Mouse (Mus musculus) adipocyte (in vitro differentiated cells): Measurements from ENCODE around the gene Syne2.

Experiments used
- DNase-seq: peaks from one replicate; pipeline ENCODE4 v3.0.0-alpha.2; 2016; ENCODE audit warnings: low spot score

Syne2 gene

GRCm38 (mm10) chr12:76046561-76046960 is 228.6 kb downstream of the Syne2 start:
- no peak for DNase-seq

DNA sequence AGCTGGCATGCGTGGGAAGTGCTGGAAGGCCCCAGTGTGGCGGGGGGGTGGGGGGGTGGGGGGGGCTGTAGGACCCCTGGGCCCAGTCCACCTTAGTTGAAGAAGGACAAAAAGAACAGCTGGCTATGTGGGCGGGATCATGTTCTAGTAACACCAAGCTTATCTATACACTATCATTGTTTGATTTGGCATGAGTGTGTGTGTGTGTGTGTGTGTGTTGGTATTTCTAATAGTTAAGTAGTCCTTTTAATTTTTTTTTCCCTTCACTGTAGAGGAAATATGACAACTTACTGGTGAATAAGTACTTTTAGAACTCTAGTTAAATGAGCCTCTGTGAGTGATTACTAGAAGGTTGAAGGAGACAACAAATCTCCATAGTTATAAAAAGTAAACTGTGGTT is 230.0 kb downstream of the Syne2 start:
- DNase-seq, result no peak

DNA sequence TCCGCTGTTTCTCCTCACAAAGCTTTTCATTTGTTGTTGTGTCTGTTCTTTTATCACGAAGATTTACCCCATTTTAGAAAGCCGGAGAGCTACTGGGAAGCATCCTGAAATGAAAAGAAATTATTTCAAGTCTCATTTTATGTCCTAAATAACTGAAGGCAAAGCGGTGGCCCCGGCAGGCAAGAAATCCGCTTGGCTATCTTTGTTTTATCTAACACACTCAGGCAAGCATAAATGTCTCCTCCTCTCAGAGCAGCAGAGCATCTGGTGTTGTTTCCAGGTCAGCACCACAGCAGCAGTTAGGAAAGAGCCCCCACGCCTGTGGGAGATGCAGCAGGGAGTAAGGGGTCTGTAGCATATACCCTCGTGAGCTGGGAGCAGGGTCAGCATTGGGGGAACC is 230.7 kb downstream of the Syne2 start:
- no peak for DNase-seq

DNA sequence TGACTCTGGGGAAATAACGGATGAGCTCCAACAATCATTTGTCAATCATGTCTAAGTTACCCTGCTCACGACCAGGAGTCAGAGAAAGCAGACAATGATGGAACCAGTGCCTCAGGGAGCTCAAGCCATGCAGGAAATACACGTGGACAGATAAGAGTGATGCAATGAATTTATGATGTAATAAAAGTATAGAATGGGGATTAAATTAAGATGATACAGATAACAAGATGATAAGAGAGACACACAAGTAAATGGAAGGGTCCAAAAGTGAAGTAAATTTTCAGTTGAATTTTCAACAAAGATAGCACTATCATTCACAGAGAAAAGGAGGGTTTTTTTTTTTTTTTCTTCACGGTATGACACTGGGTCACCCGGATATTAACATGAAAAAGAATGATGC is 231.4 kb downstream of the Syne2 start:
- no peak for DNase-seq

GRCm38 (mm10) chr12:76051879-76052278 is 233.9 kb downstream of the Syne2 start:
- no peak for DNase-seq

- no peak for DNase-seq
Measured at GRCm38 (mm10) chr12:76054653-76055052, 236.7 kb downstream of the Syne2 start.

DNA sequence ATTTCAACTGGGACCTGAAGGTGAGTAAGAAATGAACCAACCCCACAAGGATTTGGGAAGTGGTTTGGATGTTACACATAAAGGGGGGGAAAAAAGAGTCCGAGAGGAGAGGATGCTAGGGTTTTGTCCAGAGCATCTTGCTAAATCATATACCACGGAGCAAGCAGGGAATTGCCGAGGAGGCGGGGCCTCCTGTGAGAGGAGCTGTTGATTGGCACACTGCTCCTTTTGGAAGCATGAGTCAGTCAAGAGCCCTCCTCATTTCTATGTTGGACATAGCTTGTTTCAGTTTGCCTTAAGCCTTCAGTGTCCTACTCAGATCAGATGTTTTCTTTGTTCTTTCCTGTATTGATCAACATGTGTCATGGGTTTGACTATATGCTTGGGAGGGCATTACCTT is 245.1 kb downstream of the Syne2 start:
- DNase-seq, result no peak

DNA sequence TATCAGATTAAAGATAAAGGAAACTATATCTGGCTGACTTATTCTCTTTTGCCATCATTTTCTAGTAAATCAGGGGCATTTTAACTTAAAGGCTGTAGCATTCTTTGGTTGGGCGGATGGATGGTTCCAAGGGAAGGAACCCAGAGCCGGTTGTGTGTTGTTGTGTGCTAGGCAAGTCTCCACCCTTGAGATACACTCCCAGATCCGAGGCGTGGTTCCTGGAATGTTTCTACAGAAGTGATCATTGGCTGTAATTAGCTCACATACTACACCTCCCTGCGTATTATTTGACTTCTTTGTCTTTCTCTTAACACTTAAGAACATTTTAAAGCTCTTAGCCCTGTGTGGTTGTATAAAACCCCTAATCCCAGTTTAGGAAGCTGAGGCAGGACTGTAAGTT is 252.5 kb downstream of the Syne2 start:
- no peak for DNase-seq

DNA sequence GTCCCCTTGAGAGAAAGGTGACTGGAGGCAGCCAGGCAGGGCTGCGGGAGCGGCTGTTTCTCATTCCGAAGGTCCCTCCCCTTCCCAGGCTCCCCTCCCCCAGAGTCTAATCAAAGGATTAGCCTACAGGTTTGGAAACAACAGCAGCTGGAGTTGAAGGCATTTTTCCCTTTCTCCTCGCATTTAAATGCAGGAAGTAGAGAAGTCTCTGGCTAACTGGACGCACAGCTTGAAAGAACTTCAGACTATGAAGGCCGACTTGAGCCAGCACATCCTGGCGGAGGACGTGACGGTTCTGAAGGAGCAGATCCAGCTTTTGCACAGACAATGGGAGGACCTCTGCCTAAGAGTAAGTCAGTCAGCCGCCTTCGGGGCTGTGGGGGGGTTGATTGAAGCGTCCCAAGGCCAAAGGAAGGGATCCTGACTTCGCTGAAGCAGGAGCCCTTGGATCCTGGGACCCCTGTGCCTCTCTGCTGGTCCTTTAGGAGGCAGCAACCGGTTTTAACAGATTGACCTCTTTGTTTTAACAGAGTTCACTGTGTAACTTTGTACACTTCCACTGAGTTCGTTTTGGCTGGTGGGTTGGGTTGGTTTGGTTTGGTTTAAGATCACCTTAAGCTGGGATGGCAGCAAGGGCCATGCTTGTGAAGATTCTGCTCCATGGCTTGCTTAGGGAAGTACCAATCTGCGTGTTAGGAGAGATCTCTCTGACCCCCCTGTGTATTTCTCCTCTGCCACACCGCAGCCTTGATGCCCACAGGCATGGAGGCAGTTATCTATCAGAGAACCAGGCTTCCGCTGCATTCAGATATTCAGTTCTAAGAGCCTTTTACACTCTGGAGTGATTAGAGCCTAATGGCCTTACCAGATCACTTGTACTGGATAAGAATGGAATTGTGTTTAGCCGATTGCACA is 254.3 kb downstream of the Syne2 start:
- DNase-seq, result no peak

GRCm38 (mm10) chr12:76073066-76073826 is 255.3 kb downstream of the Syne2 start:
- no peak for DNase-seq

GRCm38 (mm10) chr12:76073981-76074380 is 256.0 kb downstream of the Syne2 start:
- no peak for DNase-seq

DNA sequence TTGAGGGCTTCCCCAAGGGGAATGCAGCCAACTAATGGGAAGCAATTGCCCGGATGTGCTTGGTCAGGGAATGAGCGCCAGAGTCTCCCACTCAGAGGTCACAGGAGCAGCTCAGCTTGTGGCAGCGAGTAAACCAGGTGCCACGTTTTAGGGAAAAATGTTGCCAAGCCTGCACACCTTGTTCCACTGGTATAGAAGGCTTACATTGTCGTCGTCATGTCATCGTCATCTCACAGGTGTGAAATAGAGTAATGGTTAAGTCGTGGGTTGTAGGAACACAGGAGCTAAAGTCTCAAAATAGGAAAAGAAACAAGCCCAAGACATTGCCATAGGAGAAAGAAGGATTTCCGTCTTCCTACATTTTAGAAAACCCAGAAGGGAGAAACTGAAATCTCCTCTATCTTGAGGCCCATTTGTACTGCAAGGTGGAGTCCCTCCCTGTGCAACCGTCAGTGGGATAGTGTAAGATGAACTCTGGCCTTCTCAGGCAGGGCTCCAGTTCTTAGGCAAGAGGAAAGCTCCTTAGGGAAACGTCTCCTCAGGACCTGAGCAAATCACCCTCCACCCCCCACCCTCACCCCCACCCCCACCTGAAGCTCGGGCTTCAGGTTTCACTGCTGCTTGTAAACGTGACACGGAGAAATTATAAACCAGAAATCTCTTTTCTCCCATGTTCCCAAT is 263.1 kb downstream of the Syne2 start:
- DNase-seq, result peak; percentile 5

DNA sequence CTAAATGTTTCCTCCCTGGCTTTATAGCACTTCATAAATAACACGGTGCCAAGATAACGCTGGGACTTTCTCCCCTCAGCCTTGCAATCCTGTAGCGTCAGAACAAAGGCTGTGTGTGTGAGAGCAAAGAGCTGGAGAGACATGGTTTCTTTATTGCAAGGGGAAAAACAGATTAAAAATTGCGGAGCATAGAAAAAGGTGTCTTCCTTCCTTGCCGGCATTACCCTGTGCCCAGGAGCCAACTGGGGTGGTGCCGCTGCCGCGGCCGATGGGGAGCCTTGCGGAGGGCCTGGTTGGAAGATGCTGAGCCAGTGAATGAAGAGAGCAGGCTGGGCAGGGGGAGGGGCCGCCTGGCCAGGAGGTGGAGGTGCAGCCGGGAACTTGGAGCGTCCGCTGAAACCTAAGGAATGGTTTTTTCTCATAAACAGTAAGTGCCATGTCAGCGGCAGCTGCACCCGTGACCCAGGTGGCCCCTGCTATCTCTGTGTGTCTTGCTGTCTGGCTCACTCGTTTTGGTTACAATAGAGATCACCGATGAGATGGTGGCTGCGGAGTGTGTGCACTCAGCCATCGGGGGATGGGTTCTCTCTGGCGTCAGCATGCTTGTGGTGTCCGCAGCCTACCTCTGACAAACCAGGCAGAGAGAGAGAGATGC is 263.8 kb downstream of the Syne2 start:
- no peak for DNase-seq

- no peak for DNase-seq
Measured at GRCm38 (mm10) chr12:76085066-76085465, 267.1 kb downstream of the Syne2 start.

DNA sequence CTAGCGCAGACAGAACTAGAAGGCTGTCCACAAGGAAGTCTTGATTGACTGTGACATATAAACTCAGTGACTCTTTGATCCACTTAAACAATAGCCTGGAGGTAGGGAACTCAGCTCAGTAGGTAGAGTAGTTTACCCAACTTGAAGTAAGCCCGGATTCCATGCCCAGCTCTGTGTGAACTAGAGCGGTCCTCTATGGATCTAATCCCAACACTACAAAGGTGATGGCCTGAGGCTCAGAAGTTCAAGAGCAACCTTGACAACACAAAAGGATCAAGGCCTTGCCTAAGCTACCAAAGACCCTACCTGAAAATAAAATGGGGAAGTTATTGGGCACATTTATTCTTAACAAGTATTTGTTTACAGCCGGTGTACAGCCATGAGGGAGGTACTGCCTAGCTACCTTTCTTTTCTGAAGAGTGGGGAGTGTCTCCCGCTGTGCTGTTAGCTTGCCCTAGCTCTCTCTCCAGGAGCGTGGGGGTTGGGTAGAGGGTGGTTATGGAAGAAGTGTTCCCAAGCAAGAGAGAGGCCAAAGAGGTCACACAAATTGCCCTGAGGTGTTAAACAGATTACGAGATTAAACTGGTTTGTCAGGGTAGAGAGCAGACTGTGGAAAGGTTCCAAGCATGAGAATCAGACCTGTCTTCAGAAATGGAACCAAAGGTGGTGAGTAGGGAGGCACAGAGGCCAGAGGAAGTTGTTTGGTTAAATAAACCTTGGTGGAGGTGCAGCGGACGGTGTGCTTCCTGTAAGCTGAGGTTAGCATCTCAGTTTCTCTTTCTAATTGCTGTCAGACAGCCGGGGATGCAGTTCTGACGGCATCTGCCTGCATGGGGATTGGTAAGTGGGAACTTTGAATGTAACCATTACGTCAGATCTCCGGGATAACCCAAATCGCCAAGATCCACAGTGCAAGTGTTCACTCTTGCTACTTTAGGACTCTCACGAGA is 268.3 kb downstream of the Syne2 start:
- DNase-seq, result no peak

DNA sequence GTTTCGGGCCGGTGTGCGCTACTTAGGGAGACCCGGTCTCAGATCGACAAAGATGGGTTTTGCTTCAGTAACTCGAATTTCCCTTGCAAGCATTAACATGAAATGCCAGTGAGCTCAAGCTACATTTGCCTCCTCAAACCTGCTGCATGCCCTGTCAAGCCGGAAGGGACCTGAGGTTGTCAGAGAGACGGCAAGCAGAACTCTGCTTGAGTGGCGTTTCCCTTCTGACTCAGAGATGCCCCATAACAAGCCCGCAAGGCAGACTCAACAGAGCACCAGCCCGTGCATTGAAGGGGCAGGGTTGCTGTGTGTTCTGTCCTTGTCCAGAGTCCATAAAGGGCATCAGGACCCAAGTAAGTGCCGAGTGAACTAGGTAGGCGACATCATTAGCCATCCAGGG is 269.1 kb downstream of the Syne2 start:
- DNase-seq, result no peak

DNA sequence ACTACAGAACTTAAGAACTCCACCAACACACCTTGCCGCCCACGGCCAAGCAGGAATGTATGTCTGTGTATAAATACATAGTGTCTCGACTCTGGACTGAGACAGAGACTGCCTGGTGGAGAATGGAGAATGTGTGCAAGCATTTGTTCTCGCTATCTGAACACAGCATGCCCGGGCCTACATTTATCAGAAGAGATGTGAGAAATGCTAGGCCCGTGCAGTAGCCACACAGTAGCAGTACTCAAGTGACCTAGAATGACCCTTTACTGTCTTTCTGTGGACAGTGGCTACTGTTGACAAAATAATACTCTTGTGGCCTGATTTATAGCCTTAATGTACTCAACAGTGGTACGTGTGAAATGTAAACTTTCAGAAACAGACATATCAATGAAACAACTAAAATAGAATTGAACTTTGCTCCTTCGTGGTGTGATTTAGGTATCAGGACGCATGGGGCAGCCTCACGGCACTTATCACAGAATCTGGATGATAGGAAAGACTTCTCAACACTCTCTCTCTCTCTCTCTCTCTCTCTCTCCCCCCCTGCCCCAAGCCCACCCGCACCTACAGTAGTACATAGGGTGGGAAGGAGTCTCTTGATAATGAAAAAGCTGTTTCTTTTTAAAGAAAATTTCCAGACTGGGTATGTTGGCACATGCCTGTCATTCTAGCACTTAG is 275.0 kb downstream of the Syne2 start:
- no peak for DNase-seq

GRCm38 (mm10) chr12:76093613-76094588 is 276.0 kb downstream of the Syne2 start:
- DNase-seq, result no peak
